Mouse (Mus musculus) lung, postnatal 25 days (tissue): ENCODE data around the gene Gphb5.

Experiments
- DNase-seq: peaks from one replicate; pipeline ENCODE4 v3.0.0; 2022; ENCODE audit warnings: low spot score

The Gphb5 gene

DNA sequence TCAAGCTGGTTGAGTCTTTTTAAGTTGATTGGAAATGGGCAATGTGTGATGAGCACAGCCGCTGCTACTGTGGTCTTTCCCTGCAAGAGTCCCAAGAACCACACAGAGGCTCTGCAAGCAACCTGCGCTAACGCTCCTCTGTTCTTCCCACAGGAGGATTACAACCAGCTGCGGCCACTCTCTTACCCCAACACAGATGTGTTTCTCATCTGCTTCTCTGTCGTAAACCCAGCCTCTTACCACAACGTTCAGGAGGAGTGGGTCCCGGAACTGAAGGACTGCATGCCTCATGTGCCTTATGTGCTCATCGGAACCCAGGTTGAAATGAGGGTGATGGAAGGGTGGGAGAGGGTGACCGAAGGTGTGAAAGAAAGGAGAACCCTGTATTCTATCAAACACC is 25.1 kb downstream of the Gphb5 start:
- no peak for DNase-seq

DNA sequence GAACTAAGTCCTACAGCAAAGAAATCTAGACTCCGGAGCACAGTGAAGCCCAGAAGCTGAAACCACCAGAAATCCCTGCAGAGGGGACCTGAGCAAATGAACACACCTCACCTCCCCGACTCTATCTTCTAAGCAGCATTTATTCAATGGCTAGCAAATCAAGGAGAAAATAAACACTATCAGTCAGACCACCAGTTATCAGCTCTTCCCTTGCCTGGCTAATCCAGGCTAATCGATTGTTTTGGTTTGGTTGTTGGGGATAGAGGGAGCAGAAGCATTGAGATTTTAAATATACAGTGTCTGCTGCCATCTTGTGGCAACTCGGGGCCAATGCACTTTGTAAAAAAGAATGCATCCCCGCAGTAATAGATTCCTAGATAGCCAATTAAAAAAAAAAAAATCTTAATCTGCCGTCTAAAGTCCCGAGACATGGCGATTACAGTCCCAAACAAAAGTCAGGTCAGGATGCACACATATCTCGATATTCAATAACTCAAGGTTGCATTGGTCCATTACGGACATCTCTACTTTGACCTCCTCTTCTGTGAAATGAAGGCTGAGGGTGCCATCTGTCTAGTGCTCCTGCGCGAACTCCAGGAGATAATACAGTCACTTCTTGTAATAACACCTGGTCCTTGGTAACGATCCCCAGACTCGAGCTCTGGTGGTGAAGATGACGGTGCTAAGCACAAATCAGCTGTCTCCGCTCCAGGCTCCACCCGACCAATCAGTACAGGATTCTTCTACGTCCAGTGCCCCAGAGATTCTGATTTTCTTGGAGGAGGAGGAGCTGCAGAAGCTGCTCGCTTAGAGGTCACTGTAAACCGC is 27.1 kb downstream of the Gphb5 start:
- peak; percentile 36 for DNase-seq

DNA sequence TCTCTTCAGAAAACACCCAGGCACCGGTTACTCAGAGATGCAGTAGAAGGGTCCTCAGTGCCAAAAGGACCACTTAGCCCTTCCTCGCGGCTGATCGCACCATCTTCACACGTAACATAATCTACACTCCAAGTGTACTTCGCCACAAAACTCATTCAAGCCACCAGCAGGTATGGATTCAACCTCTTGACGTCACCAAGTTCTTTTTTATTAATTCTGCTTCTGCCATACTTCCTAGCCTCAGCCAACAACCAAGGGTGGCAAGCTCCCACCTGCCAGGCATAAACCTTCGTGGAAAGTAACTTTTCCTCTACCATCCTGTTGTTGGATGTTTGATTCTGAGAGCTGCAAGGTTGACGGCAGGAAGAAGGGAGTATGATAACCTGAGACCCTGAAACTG is 28.1 kb downstream of the Gphb5 start:
- no peak for DNase-seq

DNA sequence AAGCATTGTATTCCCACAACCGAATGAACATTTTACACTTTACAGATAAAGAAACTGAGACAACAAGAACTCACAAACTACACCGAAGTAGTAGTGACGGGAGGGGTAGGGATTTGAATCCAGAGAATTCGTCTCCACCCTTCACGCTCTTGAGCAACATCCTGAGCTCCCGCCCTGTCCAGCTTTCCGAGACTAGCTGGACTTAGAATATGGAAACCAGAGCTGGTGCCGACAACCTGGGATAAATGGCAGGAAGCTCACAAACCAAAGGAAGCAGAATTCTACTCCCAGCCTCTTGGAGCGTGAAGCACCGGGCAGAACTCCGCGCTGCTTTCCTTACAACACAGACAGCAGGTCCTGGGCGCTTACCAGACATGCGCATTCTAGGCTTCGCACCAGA is 28.7 kb downstream of the Gphb5 start:
- no peak for DNase-seq

DNA sequence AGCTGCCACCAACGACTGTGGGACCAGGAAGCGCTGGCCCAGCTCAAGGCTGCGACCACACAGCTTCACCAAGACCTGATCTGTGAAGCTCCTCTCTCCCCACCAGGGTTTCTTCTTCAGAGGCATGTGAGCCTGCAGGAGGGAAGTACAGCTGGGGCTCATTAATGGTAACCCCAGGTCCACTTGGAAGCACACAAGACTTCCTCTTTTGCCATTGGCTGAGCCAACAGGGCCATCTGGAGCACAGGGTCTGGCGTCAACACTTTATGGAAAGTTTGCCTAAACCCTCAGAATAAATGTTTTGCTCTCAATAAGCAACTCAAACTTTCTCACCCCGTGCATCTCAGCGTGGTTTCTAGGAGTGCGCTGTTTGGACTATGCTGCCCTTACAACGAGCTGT is 29.4 kb downstream of the Gphb5 start:
- no peak for DNase-seq

DNA sequence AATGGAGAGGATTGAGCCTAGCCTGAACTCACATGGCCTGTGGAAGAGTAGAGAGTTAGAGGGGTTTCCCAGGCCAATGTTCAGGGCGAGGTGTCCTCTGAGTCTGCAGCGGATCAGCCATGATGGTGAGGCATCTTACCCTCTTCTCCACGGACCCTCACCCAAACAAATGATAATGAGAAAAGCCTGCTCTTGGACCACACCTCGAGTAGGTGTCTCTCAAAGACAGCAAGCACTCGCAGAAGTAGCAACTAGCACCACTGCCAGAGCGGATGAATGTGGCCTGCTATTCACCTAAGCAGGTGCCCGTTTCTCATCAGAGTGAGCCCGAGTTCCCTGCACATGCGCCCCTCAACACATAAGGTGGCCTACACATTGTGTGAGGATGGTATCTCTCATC is 29.9 kb downstream of the Gphb5 start:
- no peak for DNase-seq

DNA sequence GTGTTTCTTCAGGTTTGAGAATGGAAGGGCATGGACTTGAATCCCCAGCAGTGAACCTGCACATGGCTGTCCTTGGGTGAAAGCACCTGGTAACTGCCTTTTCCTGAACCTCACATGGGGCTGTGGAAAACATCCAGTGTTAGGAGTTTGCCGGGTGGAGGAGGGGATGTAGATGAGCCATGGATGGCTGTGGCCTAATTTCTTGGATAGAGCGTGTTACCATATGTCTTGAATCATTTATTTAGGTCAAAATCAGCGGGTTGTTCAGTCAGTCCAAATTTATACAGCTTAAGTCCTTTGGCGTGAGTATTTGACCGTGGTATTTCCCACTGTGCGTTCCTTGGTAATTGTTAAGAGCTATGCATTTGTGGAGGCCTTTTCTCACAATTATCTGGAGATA is 40.5 kb downstream of the Gphb5 start:
- no peak for DNase-seq

DNA sequence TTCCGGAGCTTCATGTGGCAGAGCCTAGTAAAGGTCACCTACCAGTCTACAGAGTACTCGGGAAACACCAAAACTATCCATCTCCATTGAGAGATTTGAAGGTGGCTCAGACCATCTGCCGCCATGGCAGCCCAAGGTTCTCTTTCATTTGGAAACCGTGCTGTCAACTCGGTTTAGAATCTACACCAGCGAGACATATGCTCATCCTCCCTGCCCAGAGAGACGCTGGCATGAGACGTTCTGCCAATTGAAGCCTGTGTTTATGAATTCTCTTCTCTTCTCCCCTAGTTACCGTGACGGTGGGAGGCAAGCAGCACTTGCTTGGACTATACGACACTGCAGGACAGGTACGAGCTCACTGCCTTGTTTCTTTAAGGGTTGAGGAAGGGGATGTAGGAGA is 41.5 kb downstream of the Gphb5 start:
- DNase-seq: no peak

DNA sequence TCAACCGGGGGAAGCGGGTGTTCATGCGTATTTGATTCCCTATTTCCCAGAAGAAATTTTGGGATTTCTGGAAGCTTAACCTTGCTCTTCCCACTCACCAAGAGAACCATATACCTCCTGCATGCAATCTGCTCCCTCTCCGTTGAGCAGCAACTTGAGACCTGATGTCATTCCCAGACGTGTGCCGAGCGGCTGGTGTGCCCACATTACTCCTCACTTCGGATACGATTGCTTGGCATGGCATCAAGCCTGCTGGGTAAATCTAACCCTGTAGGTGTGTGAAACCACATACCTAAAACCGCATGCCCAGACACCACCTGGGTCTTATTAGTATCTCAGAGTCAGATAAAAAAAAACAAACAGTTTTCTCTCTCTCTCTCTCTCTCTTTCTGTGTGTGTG is 42.1 kb downstream of the Gphb5 start:
- no peak for DNase-seq

DNA sequence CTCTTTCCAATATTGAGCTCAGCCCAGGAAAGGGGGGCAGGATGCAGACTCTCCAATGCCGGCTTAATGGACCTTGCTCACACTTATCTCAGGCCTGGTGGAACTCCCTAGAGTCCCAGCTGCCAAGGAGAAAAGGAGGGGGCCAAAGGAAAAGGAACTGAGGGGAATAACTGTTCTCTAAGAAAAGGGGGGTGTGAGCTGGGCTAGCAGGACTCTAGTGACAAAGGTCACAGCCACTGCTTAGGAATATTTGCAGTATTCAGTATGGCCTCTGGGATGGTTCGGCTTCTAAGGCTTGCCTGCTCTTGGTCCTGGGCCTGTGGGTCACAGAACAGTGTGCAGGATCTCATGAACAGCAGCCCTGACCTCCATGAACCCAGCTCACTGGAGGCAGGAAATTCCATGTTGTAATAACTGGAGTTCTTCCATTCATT is 47.1 kb downstream of the Gphb5 start:
- DNase-seq: peak; percentile 59

DNA sequence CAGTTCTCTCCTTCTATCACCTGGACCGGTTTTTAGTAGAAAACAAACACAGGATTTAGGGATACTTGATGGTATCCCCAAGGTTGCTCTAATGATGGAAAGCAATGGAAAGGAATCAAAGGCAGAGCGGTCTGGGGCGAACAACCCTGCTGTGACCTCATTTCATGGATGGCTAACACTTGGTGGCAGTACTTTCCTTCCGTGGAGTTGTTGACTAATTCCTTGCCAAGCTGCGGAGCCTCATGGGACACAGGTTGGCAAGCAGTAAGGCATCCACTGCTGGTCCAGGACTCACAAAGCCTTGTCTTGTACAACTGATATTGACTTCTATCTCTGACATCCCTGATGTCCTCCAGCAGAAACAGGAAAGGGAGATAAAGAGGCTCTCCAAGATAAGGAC is 48.1 kb downstream of the Gphb5 start:
- no peak for DNase-seq

DNA sequence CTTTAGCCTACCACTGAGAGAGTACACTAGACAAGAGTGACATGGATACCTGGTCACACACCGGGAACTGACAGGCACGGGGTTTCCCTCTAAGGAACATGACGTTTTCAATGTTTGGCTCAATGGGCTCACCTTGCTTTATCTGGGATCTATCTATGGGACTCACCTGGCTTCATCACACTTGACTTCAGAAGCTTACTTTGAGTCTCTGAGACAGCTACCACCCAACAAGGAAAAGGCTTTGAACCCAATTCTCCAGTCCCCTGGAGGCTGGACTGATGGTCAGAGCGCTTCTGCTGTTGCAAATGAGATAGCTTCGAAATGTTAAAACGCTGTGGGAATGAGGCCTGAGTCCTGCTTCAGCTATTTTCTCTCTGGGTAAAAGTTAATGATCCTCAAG is 49.2 kb downstream of the Gphb5 start:
- DNase-seq: no peak

DNA sequence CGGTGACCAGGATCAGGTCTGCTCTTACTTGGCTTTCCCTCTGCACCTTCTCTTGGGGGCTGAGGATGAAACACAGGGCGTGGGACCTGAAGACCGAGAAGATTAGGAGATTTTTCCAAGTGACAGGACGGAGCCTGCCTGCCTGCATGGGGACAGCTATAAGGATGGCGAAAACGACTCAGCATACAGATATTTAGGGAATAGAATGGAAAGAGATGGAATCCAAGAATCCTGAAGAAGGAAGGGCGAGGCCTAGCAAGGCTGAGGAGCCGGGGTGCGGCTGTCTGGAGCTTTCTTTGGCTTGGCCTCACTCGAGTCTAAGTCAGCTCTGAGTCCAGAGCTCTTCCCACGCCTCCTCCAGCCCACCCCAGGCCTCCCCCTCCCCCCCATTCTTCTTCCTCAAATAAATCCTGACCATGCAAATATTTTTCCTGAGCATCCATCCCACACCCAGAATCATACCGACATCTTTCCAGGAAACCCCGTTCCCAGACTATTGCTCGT is 50.9 kb downstream of the Gphb5 start:
- no peak for DNase-seq

DNA sequence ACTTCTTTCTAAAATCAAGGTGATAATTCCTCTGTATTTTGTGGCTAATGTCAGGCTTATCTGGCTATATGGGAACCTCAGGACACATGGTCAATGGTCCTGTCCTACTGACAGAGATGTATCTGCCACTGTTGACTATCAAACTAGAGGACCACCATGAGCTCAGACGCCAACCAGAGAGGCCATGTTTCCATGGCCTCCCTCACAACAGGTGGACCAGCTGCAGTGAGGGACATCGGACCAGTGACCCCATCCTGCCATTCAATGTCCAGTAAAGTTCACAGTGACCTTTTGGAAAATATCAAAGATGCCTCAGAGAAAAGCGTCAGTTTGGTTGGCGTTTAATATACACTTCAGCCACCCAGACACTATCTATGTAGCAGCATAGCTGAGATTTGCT is 52.2 kb downstream of the Gphb5 start:
- DNase-seq: no peak

DNA sequence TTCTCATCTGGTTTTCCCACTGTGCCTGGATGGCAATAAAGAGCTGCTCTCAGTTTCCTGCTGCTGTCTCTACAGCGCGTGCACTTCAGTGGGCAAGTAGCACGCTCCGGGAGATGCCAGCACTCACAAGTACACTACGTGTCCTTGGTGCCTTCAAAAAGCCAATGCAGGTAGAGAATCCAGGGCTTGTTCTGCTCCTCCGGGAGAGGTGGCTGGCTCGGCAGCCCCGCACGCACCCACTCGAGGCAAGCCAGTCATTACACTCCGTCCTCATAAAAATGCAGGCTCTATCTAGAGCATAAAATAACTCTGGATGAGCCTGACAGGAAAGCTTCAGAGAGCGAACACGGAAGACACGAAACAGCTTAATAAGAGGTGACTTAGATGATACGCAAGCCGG is 54.1 kb downstream of the Gphb5 start:
- no peak for DNase-seq
